Mouse (Mus musculus): ENCODE data around the gene E2f1. TPM values are rescaled to one million over a fixed set of nuclear protein-coding genes. Genes with fewer than 3 reads are reported as not detected.

The E2f1 gene
- total RNA-seq (2023), result 3.8 to 5.3 TPM (median 4.9 TPM) in 4 replicates

DNA sequence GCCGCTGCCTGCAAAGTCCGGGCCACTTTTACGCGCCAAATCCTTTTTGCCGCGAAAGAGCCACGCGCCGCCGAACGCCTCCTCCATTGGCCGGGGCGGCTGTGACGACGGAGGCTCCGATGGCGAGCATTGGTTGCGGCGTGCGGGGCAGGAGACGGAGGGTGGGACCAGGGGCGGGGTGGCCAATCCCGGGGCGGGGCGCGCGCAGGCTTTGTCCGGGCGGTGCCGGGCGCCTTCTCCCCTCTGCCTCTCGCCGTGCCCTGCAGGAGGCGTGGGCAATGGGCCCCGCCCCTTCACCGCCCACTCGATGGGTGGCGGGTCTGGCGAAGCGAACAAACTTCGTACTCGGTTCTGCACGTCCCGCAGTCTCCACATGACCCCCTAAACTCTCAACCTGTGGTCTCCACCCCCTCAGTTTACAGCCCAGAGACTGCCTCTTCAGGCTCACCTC is at the start of gene E2f1:
Gene E2f1, minus strand, starts transcription at position 57 of the 451 bp plus-strand sequence.

DNA sequence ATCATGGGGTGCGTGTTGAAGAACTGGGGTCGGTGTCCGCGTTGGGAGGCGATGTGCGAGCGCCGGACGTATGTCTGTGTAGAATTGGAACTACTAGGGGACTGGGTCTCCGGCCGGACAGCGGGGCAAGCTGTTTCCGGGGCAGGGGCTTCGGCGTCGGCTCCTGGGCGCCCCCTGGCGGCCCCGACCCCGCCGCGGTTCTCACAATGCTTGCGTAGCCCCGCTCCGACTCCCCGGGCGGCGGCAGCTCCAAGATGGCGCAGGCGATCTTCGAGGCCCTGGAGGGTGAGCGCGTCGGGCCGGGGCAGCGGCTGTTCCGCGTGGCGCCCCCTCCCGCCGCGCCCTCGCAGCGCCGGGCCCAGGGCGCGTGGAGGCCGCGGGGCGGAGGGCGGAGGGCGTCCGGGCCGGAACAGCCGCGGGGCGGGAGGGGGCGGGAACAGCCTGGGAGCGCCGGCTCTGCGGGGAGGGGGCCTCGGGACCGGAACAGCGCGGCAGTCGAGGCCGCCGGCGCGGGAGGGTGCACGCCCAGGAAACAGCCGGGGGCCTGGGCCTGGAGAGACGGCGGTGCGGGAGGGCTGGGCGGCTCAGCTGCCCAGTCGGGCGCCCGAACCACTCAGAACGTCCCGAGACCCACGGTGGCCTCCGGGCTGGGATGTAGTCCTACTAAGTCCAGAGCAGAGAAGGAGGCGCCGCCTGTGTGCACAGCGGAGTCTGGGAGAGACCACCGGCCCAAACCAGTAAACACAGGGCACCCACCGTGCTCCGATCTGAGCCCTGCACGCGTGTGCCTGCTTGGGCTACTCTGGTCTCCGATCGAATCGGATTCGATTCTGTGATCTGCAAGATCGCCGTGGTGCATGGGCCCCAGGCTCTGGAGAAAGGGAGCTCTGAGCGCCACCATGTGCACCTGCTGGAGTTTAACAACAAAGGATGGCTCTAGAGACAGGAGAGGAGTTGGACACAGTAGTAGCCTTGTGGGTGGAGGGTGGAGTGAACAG is 43.7 kb upstream of the E2f1 start, which contains the start of the genes Zfp341 and 4930519P11Rik:
Gene Zfp341, plus strand, starts transcription at position 180 of the 998 bp plus-strand sequence.
Gene 4930519P11Rik, minus strand, starts transcription at position 320 of the 998 bp plus-strand sequence.

GRCm38 (mm10) chr2:154603638-154604153 is 34.0 kb upstream of the E2f1 start, which contains the start of gene Pxmp4:
TSS of gene Pxmp4 (minus strand) at chr2:154603708.

DNA sequence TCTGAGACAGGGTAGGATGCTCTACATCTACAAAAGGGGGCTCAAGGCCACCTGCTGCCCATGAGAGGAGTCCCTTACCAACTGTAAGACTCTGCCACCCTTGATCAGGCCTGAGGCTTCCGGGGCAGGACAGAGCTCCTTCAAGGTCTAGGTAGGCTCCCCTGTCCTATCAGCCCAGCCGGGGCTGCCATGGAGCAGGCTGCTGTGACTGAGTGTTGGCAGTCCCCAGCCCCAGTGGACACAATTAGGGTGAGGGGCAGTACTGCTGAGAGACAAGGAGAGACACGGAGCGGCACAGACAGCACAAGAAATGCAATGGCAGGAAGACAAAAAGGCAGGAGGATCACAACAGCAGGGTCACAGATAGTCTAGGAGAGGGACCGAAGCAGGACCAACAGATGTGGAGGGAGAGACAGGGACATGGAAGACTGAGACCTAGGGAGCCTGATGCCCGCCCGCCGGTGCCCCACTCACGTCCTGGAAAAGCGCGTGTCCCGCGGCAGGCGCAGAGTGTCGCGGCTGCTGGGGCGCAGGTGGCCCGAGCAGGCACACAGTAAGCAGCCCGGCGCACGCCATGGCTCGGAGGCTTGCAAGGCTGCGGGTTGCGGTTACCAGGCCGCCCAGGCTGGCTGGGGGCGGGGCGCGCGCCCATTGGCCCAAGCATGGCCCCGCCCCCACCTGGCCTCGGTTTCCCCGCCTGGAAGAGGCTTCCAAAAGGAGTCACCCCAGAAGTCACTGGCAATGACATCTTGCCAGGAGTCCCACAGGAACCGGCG is 11.2 kb downstream of the E2f1 start, which contains the start of gene Necab3:
Gene Necab3, minus strand, starts transcription at position 627 of the 776 bp plus-strand sequence.

DNA sequence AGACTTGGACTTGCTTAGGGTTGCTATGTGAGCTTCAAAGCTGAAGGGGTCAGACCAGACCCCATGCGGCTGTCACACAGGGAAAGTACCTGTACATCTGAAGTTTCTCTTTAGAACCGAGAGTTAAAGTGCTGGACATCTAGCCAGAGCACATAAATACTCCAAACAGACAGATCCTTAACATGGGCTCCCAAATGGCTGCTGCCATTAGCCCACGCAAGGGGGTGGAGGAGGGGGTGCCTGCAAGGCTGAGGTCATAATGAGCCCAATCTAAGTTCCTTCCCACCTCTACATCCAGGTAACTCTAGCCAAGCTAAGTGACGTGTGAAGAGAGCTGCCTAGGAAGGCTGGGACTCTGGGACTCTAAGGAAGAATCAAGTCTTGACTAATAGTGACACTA is 18.2 kb downstream of the E2f1 start, which contains the start of gene Actl10:
Gene Actl10, plus strand, starts transcription at position 301 of the 400 bp plus-strand sequence.

DNA sequence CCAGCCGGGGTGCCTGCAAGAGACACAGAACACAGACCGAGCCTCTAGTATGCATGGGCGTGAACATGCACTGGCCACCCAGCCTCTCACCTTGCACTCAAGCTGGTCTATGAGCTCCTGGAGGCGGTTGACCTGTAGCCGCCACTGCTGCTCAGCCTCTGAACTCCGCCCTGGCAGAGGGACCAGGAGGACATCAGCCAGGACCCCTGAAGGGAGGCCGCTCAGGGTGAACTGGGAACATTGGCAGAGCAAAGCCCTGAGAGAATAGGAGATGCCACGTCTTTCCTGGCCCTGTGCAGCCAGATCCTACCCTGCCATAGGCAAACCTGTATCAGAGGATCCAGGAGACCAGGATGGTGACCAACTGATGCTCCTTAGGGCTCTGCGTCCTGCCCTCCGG is 23.0 kb downstream of the E2f1 start, which contains the start of gene 1700003F12Rik:
Gene 1700003F12Rik, plus strand, starts transcription at position 375 of the 400 bp plus-strand sequence.

Other genes with a start within 250 kb of the E2f1 start
- 8.5 to 14.2 TPM (median 12.6 TPM) in 4 replicates for gene Cdk5rap1, start 196.9 kb downstream of the E2f1 start, total RNA-seq (2023)
- gene Snta1, start 161.8 kb downstream of the E2f1 start, total RNA-seq (2023), result 0.46 to 0.52 TPM (median 0.50 TPM) in 3 of 4 replicates, not detected in the other
- 33.9 to 49.6 TPM (median 43.9 TPM) in 4 replicates for gene Cbfa2t2, start 133.4 kb downstream of the E2f1 start, total RNA-seq (2023)
- gene 1700003F12Rik, start 22.8 kb downstream of the E2f1 start, total RNA-seq (2023), result 0.94 to 2.5 TPM (median 1.7 TPM) in 4 replicates
- 0.39 to 1.7 TPM (median 0.84 TPM) in 4 replicates for gene Actl10, start 18.1 kb downstream of the E2f1 start, total RNA-seq (2023)
- gene Necab3, start 11.0 kb downstream of the E2f1 start, total RNA-seq (2023), result 0.72 to 1.5 TPM (median 1.3 TPM) in 3 of 4 replicates, not detected in the other
- 7.4 to 10.4 TPM (median 8.4 TPM) in 4 replicates for gene Pxmp4, start 33.8 kb upstream of the E2f1 start, total RNA-seq (2023)
- 6.4 to 8.7 TPM (median 7.2 TPM) in 4 replicates for gene Zfp341, start 43.4 kb upstream of the E2f1 start, total RNA-seq (2023)
- 1.3 TPM in 1 of 4 replicates, not detected in the others for gene 4930519P11Rik, start 43.5 kb upstream of the E2f1 start, total RNA-seq (2023)
- 109 to 130 TPM (median 117 TPM) in 4 replicates for gene Chmp4b, start 81.8 kb upstream of the E2f1 start, total RNA-seq (2023)
- gene Gm14214, start 200.1 kb upstream of the E2f1 start, total RNA-seq (2023), result not detected in 4 replicates
- 154 to 169 TPM (median 162 TPM) in 4 replicates for gene Raly, start 221.2 kb upstream of the E2f1 start, total RNA-seq (2023)
- not detected in 4 replicates for gene a, start 221.5 kb upstream of the E2f1 start, total RNA-seq (2023)

Measured in B cell, adult 62 days (primary cell).